Mouse (Mus musculus): Measurements from ENCODE around the gene Ccnd1. TPM values are rescaled to one million over a fixed set of nuclear protein-coding genes. Genes with fewer than 3 reads are reported as not detected.

Gene Ccnd1
- total RNA-seq (2014; fragmentation: Nextera tagmentation) (3.8 and 5.3 TPM in 2 replicates), total RNA-seq (2017) (5.9 and 6.7 TPM in 2 replicates)

GRCm38 (mm10) chr7:144939344-144940002 is at the start of gene Ccnd1:
Gene Ccnd1 (minus strand): TSS chr7:144939925.
- ATAC-seq (replicated peaks; ENCODE audit: low FRiP score, low TSS enrichment, poor library complexity, severe bottlenecking), result no peak

GRCm38 (mm10) chr7:144988856-144989255 is 49.1 kb upstream of the Ccnd1 start:
- ATAC-seq (replicated peaks; ENCODE audit: low FRiP score, low TSS enrichment, poor library complexity, severe bottlenecking), result no peak

GRCm38 (mm10) chr7:144985100-144985499 is 45.4 kb upstream of the Ccnd1 start:
- no peak for ATAC-seq (replicated peaks; ENCODE audit: low FRiP score, low TSS enrichment, poor library complexity, severe bottlenecking)

- no peak for ATAC-seq (replicated peaks; ENCODE audit: low FRiP score, low TSS enrichment, poor library complexity, severe bottlenecking)
These were observed 42.8 kb upstream of the Ccnd1 start for GRCm38 (mm10) chr7:144982358-144983110.

- ATAC-seq (replicated peaks; ENCODE audit: low FRiP score, low TSS enrichment, poor library complexity, severe bottlenecking), result no peak
These were observed 41.8 kb upstream of the Ccnd1 start for GRCm38 (mm10) chr7:144981426-144982079.

GRCm38 (mm10) chr7:144979814-144980213 is 40.1 kb upstream of the Ccnd1 start:
- ATAC-seq (replicated peaks; ENCODE audit: low FRiP score, low TSS enrichment, poor library complexity, severe bottlenecking), result no peak

GRCm38 (mm10) chr7:144977121-144977520 is 37.4 kb upstream of the Ccnd1 start:
- no peak for ATAC-seq (replicated peaks; ENCODE audit: low FRiP score, low TSS enrichment, poor library complexity, severe bottlenecking)

- ATAC-seq (replicated peaks; ENCODE audit: low FRiP score, low TSS enrichment, poor library complexity, severe bottlenecking), result no peak
These were observed 33.7 kb upstream of the Ccnd1 start for GRCm38 (mm10) chr7:144973461-144973860.

GRCm38 (mm10) chr7:144971769-144972168 is 32.0 kb upstream of the Ccnd1 start:
- no peak for ATAC-seq (replicated peaks; ENCODE audit: low FRiP score, low TSS enrichment, poor library complexity, severe bottlenecking)

- peak; percentile 97 for ATAC-seq (replicated peaks; ENCODE audit: low FRiP score, low TSS enrichment, poor library complexity, severe bottlenecking)
These were observed 31.5 kb upstream of the Ccnd1 start for GRCm38 (mm10) chr7:144970997-144971768.

- no peak for ATAC-seq (replicated peaks; ENCODE audit: low FRiP score, low TSS enrichment, poor library complexity, severe bottlenecking)
These were observed 26.2 kb upstream of the Ccnd1 start for GRCm38 (mm10) chr7:144965893-144966292.

- no peak for ATAC-seq (replicated peaks; ENCODE audit: low FRiP score, low TSS enrichment, poor library complexity, severe bottlenecking)
These were observed 24.6 kb upstream of the Ccnd1 start for GRCm38 (mm10) chr7:144964316-144964715.

GRCm38 (mm10) chr7:144963911-144964310 is 24.2 kb upstream of the Ccnd1 start:
- no peak for ATAC-seq (replicated peaks; ENCODE audit: low FRiP score, low TSS enrichment, poor library complexity, severe bottlenecking)

- ATAC-seq (replicated peaks; ENCODE audit: low FRiP score, low TSS enrichment, poor library complexity, severe bottlenecking), result no peak
These were observed 19.0 kb upstream of the Ccnd1 start for GRCm38 (mm10) chr7:144958509-144959395.

GRCm38 (mm10) chr7:144943254-144943653 is 3.5 kb upstream of the Ccnd1 start:
- ATAC-seq (replicated peaks; ENCODE audit: low FRiP score, low TSS enrichment, poor library complexity, severe bottlenecking), result peak; percentile 80

GRCm38 (mm10) chr7:144942744-144943135 is 3.0 kb upstream of the Ccnd1 start:
- no peak for ATAC-seq (replicated peaks; ENCODE audit: low FRiP score, low TSS enrichment, poor library complexity, severe bottlenecking)

GRCm38 (mm10) chr7:144942071-144942743 is 2.5 kb upstream of the Ccnd1 start:
- no peak for ATAC-seq (replicated peaks; ENCODE audit: low FRiP score, low TSS enrichment, poor library complexity, severe bottlenecking)

- peak; percentile 15 for ATAC-seq (replicated peaks; ENCODE audit: low FRiP score, low TSS enrichment, poor library complexity, severe bottlenecking)
These were observed 1.6 kb upstream of the Ccnd1 start for GRCm38 (mm10) chr7:144941242-144941831.
